Mouse (Mus musculus): ENCODE results near the gene Zcchc2.

Zcchc2 gene

GRCm38 (mm10) chr1:106029769-106030168, 39.6 kb downstream of the Zcchc2 start:
- in situ Hi-C loops (cut with MboI; ENCODE audit: unreplicated experiment in 2 of 2) = loop anchor here (5.0 to 10.0 kb wide), 2 partner anchors 32 to 365 kb away; partner anchors contain the start of genes Pign (in 1 of the 2) and Relch (in 1 of the 2)

GRCm38 (mm10) chr1:106030331-106030730, 40.1 kb downstream of the Zcchc2 start:
- in situ Hi-C loops (cut with MboI; ENCODE audit: unreplicated experiment in 2 of 2) = loop anchor here (5.0 to 10.0 kb wide), 2 partner anchors 33 to 366 kb away; partner anchors contain the start of genes Pign (in 1 of the 2) and Relch (in 1 of the 2)

GRCm38 (mm10) chr1:106030886-106031285, 40.7 kb downstream of the Zcchc2 start:
- in situ Hi-C loops (cut with MboI; ENCODE audit: unreplicated experiment in 2 of 2) = loop anchor here (5.0 to 10.0 kb wide), 2 partner anchors 34 to 366 kb away; partner anchors contain the start of genes Pign (in 1 of the 2) and Relch (in 1 of the 2)

GRCm38 (mm10) chr1:106031908-106032307, 41.7 kb downstream of the Zcchc2 start:
- in situ Hi-C loops (cut with MboI; ENCODE audit: unreplicated experiment in 2 of 2) = loop anchor here (5.0 to 10.0 kb wide), 2 partner anchors 35 to 367 kb away; partner anchors contain the start of genes Pign (in 1 of the 2) and Relch (in 1 of the 2)

- in situ Hi-C loops (cut with MboI; ENCODE audit: unreplicated experiment in 2 of 2) = loop anchor here (5.0 to 10.0 kb wide), 4 partner anchors 37 to 370 kb away; partner anchors contain the start of genes Pign (in 1 of the 2) and Relch (in 1 of the 2)
Measured at GRCm38 (mm10) chr1:106034776-106035175, 44.6 kb downstream of the Zcchc2 start.

GRCm38 (mm10) chr1:106036861-106037599, 46.8 kb downstream of the Zcchc2 start:
- in situ Hi-C loops (cut with MboI; ENCODE audit: unreplicated experiment in 2 of 2) = loop anchor here (5.0 to 10.0 kb wide), 3 partner anchors 125 to 372 kb away; partner anchors contain the start of genes Pign (in 1 of the 2) and Relch (in 1 of the 2)

- in situ Hi-C loops (cut with MboI; ENCODE audit: unreplicated experiment in 2 of 2) = loop anchor here (5.0 to 10.0 kb wide), 3 partner anchors 127 to 375 kb away; partner anchors contain the start of genes Pign (in 1 of the 2) and Relch (in 1 of the 2)
Measured at GRCm38 (mm10) chr1:106039326-106039725, 49.1 kb downstream of the Zcchc2 start.

GRCm38 (mm10) chr1:106040271-106040670, 50.1 kb downstream of the Zcchc2 start:
- in situ Hi-C loops (cut with MboI; ENCODE audit: unreplicated experiment in 2 of 2) = no loop called here

- in situ Hi-C loops (cut with MboI; ENCODE audit: unreplicated experiment in 2 of 2) = no loop called here
Measured at GRCm38 (mm10) chr1:106042221-106042620, 52.0 kb downstream of the Zcchc2 start.

- in situ Hi-C loops (cut with MboI; ENCODE audit: unreplicated experiment in 2 of 2) = no loop called here
Measured at GRCm38 (mm10) chr1:106043053-106043820, 53.0 kb downstream of the Zcchc2 start.

- in situ Hi-C loops (cut with MboI; ENCODE audit: unreplicated experiment in 2 of 2) = no loop called here
Measured at GRCm38 (mm10) chr1:106049036-106049435, 58.8 kb downstream of the Zcchc2 start.

- in situ Hi-C loops (cut with MboI; ENCODE audit: unreplicated experiment in 2 of 2) = loop anchor here (25.0 kb wide), 4 partner anchors 318 to 1382 kb away; partner anchors contain the start of genes Pign (in 1 of the 2) and Relch (in 1 of the 2)
Measured at GRCm38 (mm10) chr1:106054978-106055377, 64.8 kb downstream of the Zcchc2 start.

- in situ Hi-C loops (cut with MboI; ENCODE audit: unreplicated experiment in 2 of 2) = loop anchor here (25.0 kb wide), 4 partner anchors 321 to 1379 kb away; partner anchors contain the start of genes Pign (in 1 of the 2) and Relch (in 1 of the 2)
Measured at GRCm38 (mm10) chr1:106058355-106058754, 68.1 kb downstream of the Zcchc2 start.

GRCm38 (mm10) chr1:106059516-106060277, 69.5 kb downstream of the Zcchc2 start:
- in situ Hi-C loops (cut with MboI; ENCODE audit: unreplicated experiment in 2 of 2) = loop anchor here (10.0 to 25.0 kb wide), 5 partner anchors 145 to 1378 kb away; partner anchors contain the start of genes Pign (in 1 of the 2) and Relch (in 1 of the 2)

- in situ Hi-C loops (cut with MboI; ENCODE audit: unreplicated experiment in 2 of 2) = loop anchor here (10.0 to 25.0 kb wide), 5 partner anchors 147 to 1376 kb away; partner anchors contain the start of genes Pign (in 1 of the 2) and Relch (in 1 of the 2)
Measured at GRCm38 (mm10) chr1:106061185-106061910, 71.1 kb downstream of the Zcchc2 start.

- in situ Hi-C loops (cut with MboI; ENCODE audit: unreplicated experiment in 2 of 2) = loop anchor here (10.0 to 25.0 kb wide), 5 partner anchors 148 to 1374 kb away; partner anchors contain the start of genes Pign (in 1 of the 2) and Relch (in 1 of the 2)
Measured at GRCm38 (mm10) chr1:106062891-106063590, 72.8 kb downstream of the Zcchc2 start.

GRCm38 (mm10) chr1:106063591-106064170, 73.5 kb downstream of the Zcchc2 start:
- in situ Hi-C loops (cut with MboI; ENCODE audit: unreplicated experiment in 2 of 2) = loop anchor here (10.0 to 25.0 kb wide), 5 partner anchors 149 to 1374 kb away; partner anchors contain the start of genes Pign (in 1 of the 2) and Relch (in 1 of the 2)
